Mouse (Mus musculus) monocyte, adult 5-6 weeks (primary cell): ENCODE measurements around the gene Pax6. TPM values are rescaled to one million over a fixed set of nuclear protein-coding genes. Genes with fewer than 3 reads are reported as not detected.

Experiments
- ATAC-seq: fragments of 153-309, 156-312 bp; replicated peaks from 2 replicates; pipeline ENCODE4 v1.8.0; 2017; ENCODE audit warnings: mild to moderate bottlenecking; ENCODE audit not compliant: low TSS enrichment, insufficient number of reproducible peaks, severe bottlenecking, poor library complexity, low FRiP score
- total RNA-seq: library from RNA; stranded (forward); fragments of 200-1000, 200-491, 200-594 nt; gene quantifications from 3 replicates; pipeline ENCODE4 v1.2.3, GENCODE M21; 2017

The Pax6 gene
- total RNA-seq, result not detected in 3 replicates

DNA sequence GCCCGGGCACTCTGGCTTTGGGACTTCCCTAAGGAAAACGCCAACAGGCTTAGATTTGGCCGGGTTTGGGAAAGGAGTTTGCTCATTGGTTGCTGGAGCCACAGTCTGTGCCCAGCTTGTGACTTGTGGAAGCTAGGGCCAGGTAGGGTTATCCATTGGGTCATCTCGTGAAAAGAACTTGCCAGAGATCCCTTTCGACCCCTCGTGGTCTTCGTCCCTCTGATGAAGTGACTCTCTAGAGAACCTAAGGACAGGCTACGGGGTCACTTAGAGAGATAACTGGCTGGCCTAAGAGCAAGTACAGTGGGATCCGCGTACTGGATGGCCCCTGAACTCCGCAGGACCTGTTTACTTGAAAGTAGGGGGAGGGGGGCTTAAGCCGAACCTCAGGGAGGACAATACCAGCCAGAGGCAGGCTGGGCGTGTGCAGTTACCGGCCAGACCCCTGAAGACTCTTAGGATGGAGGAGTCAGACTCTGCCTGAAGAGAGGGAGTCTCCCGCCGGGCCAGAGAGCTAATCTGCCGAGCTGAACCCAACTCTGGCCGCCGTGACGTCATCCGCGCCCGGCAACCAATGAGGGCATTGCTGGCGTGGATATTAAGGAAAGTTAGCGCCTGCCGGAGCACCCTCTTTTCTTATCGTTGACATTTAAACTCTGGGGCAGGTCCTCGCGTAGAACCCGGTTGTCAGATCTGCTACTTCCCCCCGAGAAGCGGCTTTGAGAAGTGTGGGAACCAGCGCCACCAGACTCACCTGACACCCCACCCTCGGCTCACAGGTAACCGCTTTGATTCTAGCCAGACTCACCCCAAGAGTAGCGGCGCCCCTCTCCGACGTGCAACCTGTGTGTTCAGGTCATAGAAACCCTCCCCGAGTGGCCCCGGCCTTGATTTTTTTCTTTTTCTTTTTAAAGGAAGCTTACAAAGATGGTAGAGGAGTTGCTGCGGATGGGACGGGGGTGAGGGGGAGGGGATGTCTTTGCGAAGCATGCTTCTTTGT is at the start of gene Pax6:
Pax6 (plus strand) TSS at position 630 of the 1,000 bp plus-strand sequence.
- no peak for ATAC-seq

DNA sequence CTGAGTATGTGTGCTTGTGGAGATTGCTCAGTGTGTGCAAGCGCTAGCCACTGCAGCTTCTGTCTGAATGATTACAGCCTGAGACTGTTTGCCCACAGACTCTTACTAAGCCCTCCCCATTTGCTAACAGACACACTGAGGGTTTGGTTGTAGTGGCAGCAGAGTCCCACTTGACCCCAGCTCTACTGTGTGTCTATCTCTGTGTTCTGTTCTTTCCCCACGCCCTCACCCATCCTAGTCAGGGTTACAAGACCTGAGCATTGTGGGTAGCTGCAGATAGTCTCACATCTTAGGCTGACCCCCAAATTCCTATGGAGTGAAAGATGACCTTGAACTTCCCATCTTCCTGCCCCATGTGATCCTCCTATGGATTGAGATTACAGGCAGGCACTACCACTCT is 19.8 kb upstream of the Pax6 start:
- ATAC-seq, result no peak

- ATAC-seq, result no peak
Measured at GRCm38 (mm10) chr2:105656456-105656855, 12.2 kb upstream of the Pax6 start.

DNA sequence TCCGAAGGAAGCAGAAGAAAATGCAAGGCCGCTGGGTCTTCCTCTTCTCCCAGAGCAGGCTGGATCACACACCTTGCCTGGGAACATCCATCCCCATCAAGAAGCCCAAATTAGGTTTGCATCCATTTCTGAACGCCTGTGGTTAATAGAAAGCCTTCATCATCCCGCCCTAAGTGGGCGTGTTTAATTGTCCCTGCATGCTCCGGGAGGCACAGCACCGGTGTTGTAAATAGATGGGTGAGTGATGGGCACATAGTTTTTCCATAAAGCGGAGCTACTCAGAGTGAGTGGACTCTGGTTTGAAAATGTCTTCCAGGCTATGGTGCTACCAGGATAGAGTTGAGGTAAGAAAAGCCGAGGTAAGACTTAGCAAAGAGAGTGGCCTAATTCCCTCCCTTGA is 9.3 kb upstream of the Pax6 start:
- ATAC-seq, result no peak

DNA sequence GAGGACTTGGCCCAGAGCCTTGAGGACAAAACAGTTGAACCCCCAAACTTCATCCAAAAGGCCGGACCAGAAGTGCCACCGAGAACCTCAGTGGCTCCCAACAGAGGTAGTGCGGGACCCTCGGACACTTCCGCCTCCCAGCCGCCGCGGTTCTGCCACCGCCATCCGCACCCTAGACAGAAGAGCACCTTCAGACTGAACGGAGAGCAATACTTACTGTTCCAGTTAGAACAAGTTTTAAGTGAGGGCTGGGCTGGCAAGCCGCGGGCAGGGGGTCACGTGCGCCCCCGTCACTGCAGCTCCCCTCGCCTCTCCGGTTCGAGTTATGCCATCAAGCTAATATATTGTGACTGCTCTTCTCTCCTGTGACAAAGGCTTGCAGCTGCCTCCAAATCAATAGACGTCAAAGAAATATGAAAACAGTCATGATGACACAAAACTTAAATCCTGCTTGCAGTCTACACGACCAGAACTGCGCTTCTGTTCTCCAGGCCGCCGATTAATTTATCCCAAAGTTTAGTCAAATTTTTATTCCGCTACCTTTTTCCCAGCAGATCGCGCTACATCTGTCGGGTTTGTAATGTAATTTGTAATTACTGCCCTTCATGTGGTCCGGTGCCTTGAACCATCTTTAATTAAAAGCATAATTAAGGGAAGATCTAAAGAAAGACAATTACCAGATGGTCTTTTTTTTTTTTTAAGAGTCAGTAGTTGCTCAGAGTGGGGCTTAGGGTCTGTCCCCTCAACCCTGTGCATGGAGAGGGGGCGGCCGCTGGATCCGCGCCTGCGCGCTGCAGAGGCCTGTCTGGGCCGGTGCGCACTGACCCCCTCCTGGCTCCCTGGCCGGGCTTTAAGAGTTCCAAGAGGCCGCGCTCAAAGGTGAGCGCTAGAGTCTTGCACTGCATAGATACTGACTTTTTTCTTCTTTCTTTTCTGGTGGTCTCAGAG is 8.5 kb upstream of the Pax6 start:
- ATAC-seq, result no peak

GRCm38 (mm10) chr2:105660874-105661622 is 7.7 kb upstream of the Pax6 start:
- ATAC-seq, result no peak

- no peak for ATAC-seq
Measured at GRCm38 (mm10) chr2:105661623-105662066, 7.1 kb upstream of the Pax6 start.

- ATAC-seq, result no peak
Measured at GRCm38 (mm10) chr2:105662121-105662520, 6.6 kb upstream of the Pax6 start.

DNA sequence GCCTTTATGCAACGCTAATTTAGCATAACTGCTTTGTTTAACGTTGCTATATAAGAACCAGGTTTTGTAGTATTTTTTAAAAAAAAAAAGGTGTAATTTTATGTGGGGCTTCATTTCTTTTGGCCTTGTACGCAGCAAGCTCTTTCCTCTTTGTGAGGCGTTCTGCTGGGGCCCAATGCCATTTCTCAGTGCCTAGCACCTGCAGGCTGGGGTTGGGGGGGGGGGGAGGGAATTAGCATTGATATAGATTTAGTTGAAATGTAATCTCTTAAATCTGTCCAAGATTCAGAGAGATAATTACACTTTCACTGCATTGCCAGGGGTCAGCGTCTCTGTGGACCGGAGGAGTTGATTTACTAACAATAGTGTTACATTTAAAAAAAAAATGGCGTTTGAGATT is 6.1 kb upstream of the Pax6 start:
- no peak for ATAC-seq

GRCm38 (mm10) chr2:105663101-105663511 is 5.6 kb upstream of the Pax6 start:
- no peak for ATAC-seq

DNA sequence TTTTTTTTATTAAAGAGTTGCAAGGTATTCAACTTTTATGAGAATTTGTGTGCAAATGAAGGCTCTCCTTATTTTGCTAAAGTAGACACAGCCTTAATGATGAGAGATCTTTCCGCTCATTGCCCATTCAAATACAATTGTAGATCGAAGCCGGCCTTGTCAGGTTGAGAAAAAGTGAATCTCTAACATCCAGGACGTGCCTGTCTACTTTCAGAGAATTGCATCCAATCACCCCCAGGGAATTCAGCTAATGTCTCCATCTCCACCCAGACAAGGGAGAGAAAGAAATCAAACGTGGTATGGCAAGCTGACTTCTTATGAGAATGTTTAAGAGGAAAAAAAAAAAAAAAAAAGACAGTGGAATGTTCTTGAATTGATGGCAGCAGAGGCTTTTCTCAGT is 3.7 kb upstream of the Pax6 start:
- no peak for ATAC-seq

DNA sequence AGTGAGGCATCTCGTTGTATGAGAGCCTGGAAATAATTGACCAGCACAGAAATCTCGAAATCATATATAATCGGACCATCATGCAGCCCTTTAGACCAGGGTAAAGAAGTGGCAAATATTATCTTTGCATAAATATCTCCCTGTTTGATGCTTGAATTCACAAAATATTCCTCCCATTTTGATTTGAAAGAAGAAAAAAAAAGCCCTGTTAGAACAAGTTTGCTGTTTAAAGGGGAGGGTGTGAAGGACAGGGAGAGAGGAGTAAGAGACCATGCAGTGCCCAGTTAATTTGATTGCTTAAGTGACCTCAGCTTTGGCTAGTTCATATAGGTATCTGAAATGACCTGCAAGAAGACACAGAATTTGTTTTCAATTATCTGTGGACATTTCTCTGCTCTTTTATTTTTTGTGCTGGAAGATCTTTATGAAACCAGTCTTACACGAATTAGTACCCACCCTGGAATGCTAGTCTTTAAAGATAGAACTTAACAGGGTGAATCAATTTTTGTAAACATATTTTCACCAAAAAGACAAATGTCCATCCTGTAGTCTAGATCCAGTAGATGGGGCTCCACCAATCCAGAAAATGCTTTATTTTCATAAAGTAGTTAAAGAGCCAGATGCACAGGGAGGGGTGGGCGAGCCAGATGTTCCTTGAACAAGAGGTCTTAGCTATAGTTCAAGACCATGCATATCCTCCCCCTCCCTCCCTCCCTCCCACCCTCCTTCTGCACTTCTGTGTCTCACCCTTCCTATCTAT is 3.0 kb upstream of the Pax6 start:
- no peak for ATAC-seq

DNA sequence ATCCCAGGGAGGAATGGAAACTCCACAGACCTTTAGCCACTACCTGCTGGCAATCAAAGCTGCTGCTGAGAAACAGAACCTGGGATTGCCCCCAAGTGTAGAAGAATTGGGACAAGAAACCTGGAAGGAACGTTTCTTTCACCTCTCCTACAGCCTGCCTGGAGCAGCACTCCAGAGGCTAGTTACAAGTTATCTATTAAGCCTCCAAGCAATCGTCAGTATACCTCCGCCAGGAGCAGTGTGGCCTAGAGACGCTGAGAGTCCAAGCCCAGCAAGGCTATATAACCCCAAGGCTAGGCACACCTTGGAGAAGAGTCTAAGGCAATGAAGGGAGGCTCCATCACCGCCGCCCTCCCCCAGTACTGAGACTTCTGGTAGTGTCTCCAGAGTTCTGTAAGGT is 2.4 kb upstream of the Pax6 start:
- no peak for ATAC-seq

- ATAC-seq, result no peak
Measured at GRCm38 (mm10) chr2:105666763-105667625, 1.7 kb upstream of the Pax6 start.

DNA sequence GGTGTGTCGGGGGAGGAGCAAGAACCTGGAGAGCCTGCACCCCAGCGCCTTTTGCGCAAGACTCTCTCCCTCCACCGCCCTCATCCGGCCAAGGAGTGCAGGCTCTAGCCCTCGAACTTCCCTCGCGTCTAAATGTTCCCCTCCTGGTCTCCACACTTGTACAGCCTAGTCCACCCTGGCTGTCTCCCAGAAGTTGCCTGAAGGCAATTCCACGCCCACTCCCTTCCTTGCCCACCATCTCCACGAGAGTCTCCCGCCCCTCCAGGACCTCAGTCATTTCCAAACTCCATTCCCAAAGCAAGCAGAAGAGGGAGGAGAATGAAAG is 1.1 kb upstream of the Pax6 start:
- ATAC-seq, result no peak

DNA sequence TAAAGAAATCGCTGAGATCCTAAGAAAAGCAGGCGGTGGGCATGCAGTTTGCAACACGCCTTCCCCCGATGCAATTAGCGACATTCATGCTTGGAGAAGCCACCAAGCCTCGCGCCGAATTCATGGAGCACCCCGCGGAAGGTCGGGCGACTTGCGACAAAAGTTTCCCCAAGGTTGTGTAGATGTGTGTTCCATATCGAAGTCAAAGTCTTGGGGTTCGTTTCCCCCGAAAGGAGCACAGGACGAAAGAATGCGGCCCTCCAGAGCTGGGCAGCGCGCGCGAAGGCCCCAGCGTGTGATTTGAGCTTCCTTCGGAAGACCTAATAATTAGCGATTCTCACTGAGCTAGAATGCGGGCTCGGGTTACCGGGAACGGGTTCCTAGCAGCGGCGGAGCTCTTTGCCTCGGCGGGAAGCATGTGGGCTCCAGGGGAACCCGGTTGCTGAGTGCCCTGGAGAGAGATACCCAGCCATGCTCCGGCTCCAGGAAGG is 716 bp downstream of the Pax6 start:
- no peak for ATAC-seq
